Mouse (Mus musculus) MEL-GATA-1-ER (cell line): ENCODE results near the gene Ankrd55.
A peak's percentile ranks its signal among the peaks of the same experiment; 100 is the strongest.

ENCODE experiments used
- DNase-seq: peaks from one replicate; pipeline ENCODE4 v3.0.0-alpha.2; 2012; ENCODE audit warnings: low read depth; ENCODE audit errors: extremely low read depth

Ankrd55 gene

DNA sequence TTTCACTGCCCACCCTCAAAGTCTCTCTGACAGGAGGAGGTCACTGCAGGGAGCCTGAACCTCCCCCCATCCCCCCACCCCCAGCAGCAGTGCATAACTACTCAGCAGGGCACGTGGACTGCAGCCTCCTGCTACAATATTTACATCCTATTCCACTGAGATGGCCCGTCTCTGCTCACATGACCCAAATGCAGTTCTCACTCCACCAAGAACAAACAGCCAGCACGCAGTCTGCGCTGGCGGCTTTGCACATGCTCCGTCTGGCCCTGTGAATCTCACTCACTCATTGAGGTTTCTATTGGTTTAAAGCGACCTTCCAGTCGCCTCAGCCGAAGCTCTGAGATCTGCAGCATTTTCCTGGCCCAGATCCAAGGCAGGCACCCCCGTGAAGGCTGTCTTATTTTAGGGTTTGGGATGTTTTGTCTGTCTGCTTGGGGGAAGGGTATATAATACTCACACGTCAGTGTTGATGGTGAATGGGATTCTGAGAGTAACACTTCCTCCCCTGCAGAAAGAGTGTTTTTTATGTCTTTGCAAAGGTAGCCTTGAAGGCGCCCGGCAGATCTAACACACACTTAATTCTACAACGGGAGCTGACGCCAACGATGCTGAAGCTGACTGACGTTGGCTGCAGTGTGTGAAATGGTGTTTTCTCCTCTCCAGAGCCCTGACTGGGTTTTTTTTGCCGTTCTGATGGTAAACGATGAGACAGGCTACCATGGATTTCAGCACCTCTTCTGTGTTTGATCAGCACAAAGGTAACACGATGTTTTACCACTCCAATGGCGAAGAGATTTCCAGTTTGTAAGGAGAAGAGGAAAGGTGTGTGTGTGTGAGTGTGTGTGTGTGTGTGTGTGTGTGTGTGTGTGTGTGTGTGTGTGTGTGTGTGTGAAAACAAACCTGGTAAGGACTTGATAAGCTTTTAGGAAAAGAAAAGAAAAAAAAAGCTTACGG is at the start of gene Ankrd55:
Gene Ankrd55, plus strand, starts transcription at position 227 of the 954 bp plus-strand sequence.
- DNase-seq, result no peak

DNA sequence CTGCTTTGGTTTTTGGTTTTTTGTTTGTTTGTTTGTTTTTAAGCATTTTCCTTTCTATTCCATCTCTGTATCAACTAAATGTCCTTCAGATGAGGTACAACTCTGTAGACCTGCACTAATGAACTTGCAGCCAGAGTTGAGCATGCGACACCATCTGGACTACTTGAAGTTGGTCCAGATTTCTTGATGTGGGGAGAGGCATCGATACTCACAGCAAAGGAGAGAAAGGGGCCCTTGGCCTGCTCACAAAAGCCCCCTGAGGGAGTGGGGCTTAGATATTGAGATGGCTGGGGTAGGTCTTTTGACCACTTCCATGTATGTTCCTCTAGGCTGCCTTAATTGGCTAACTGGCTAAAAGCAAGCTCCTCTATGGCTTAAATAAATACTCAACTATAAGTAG is 49.0 kb upstream of the Ankrd55 start:
- DNase-seq, result no peak

DNA sequence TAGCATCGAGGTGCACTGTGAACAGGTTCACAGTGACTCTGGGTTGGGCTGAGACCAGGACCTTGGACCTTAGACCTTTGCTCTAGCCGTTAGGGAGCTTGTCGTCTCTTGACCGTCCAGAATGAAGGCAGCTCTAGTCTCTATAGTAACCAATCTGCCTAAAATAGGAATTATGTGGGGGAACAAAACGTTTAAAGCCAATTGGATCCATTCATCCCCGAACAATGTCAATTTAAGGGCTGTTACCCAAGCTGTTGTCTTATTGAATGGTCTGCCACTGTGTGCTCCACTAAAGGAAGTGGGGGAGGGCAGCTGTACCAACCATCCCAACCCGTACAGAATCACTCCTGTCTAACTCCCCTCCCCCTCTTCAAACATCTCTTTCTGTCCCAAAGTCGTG is 46.8 kb upstream of the Ankrd55 start:
- no peak for DNase-seq

DNA sequence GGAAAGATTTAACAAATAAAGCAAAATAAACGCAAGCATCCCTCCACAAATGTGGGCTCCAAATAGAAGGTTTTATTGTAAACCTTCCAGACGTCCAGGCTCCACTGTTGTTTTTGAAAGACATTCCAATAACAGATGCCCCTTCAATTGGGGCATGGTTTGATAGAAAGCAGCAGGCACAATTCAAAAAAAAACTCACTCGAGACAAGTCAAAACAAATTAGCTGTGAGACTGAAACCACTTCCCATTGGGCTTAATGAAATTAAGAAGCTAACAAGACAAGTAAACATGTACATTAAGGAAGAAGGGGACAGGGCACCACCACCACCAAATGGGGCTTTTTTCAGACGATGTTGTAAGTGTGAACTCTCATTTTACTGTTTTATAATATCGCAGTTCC is 43.1 kb upstream of the Ankrd55 start:
- no peak for DNase-seq

DNA sequence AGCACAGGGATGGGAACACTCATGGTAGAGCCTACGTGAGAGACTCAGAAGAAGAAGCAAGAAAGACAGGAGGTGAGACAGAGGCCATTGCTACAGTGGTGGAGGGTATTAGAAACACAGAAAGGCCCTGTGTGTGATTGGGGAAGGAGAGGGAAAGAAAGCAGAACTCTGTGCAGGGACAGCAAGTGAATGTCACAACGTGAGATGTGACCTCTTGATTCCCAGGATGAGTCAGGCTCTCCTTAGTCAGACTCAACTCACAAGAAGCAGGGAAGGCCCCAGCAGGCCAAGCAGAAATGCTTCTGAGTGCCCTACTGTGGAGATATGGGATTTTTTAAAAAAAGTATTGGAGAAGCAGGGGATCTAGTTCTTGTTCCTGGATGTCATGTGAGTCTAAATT is 36.8 kb upstream of the Ankrd55 start:
- DNase-seq, result no peak

DNA sequence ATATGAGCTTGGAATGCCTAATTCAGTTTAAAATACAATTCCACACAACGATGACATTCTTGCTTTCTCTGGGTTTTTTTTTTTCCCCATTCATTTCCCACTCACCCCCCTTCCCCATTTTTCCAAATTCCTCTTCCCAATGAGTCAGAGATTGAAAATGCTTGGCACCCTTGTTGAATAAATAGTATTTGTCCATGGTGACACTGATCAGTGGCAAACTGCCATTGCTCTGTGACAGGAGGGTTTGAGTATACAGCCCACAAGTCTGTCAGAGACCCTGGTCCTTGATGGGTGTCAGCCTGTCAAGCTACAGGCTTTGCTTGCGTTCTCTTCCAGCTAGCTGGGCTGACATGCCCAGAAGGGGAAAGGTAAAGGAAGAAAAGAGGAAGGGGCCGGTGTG is 36.2 kb upstream of the Ankrd55 start:
- no peak for DNase-seq

DNA sequence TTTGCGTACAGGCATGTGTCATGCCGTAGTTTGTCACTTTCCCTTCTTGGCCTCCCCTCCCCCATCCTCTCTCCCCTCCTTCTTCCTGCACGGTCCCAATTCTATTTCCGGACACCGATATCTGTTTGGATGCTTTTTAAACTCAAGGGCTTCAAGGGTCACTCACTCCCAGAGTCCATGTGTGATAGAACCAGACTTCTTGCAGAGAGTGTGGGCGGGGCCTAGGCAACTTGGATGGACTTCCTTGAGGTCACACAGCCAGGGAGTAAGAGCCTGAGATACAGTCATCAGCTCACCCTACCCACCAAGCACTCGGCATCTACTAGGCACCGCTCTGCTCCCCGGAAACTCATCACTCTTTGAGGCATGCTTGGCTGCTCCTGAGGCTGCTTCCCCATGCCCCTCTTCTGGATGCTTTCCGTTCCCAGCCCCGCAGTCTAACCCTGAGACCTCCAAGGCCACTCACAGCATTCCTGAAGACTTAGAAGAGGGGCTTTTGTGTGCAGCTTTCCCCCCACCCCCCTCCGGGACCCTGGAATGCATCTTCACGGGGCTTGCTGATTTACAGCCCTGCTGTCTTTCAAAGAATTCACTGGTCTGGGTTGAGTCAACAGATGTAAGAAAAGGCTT is 35.1 kb upstream of the Ankrd55 start:
- no peak for DNase-seq

DNA sequence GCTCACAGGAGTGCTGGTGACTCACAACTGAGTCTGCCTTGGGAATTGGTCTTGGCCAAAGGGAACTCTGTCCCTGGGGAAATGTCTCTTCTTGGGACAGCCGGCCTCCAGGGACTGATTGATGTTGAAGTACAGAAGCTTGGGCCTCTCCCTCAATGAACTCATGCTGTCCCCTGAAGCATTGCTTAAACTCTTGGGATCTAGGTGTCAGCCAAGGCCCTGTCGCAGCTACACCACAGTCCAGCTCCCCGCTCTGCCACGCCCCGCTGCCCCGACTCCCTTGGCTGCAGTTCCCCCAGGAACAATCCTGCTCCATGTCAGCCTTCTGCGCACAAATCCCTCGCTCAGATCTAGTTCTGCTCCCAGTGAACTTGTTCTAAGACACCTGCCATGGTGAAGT is 34.1 kb upstream of the Ankrd55 start:
- DNase-seq, result no peak

DNA sequence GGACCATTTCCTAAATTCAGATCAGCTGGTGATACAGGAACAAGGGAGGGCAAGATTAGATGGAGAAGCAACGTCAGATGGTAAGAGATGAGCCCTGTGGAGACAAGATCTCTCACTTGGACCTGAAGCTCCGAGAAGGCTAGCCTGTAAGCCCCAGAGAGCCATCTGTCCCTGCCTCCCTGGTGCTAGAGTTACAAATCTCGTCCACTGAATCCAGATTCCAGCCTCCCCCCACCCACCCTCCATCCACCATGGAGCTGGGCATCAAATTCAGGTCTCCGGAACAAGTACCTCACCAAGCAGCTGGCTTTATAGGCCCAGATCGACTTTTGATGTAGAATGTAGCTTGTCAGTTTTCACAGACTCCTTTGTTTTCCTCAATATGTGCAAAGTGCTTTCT is 32.4 kb upstream of the Ankrd55 start:
- DNase-seq, result no peak

DNA sequence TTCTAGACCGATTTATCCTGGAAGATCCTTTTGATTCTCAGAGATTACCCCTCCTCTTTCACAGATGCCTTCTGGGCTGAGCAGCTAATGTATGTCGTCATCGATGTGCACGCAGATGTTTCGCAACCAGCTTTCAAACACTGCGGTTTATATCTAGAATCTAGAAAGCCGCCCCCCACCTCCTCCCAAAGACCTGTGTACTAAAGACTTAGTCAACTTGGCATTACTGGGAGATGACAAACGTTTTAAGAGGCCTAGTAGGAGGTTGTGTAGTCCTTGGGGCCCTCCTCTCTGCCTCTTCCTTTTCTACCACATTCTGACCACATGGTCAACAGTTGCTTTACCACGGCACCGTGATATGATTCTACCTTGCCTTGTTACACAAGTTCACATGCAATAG is 29.8 kb upstream of the Ankrd55 start:
- DNase-seq, result no peak

DNA sequence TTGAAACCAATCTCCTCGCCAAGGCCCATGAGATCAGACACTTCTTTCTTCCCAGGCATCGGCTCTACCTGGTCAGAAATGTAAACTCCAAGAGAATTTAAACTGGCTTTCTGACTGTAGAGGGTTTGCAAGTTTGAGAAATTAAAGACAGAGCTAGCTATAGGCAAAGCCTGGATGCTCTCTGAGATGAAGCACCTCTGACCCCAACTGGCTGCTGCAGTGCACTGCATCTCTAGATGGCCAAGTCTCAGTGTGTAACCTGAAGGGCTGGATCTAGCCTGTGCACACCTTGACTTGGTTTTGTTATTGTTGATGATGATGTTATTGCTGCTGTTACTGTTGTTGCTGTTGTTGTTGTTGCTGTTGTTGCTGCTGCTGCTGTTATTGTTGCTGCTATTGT is 28.9 kb upstream of the Ankrd55 start:
- no peak for DNase-seq

DNA sequence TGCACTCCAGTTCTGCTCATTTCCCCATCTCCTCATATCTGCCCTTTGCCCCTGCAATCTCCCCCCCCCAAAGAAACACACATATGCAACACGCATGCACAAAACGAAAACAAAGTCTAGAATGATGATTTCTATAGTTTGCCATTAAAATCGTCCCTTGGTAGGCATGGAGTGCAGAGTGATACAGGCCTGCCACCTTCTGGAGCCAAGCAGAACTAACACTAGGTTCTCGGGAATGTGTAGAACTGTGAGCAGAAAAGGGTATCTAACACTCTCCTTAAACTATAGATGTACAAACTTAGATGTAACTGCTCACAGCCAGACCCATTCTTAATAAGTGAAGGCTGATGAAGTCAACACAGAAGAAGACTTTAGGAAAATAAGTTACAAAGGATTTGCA is 23.6 kb upstream of the Ankrd55 start:
- no peak for DNase-seq

DNA sequence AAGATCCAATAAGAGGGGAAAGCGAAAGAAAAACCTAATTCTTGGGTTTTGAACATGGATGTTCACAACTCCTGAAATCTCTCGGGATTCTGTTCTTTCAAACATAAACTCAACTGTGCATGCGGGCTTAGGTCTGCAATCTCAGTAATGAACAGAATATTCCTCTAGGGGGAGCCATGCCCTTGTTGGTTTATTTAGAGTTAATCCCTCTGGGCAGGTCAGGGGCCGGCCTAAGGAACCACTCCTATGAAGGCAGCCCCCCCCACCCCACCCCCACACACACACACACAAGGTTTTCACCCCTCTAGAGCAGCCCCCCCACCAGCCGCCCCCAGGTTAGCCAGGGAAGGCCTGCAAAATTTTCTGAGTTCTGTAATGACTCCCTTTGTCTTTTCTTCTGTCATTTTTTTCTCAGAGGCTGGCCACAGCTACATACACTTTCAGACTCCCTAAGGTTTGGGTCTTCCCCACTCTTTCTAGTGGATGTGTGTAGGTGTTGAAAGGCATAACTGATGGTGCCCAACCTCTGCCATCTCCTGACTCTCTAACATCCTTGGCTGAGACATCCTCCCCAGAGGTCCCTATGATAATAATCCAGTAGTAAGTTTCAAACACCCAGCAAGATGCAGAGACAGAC is 16.2 kb upstream of the Ankrd55 start:
- DNase-seq, result peak; percentile 51

DNA sequence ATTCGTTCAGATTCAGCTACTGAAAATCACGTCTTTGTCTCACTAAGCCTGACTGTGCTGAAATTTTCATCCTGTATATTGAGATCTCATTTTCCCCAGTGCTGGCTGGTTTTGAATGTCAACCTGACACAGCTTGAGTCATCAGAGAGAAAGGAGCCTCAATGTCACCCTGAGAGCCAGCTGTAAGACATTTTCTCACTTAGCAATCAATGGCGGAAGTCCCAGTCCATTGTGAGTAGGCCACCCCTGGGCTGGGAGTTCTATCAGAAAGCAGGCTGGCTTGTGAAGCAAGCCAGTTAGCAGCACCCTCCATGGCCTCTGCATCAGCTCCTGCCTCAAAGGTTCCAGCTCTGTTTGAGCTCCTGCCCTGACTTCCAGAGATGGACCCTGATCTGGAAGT is 13.6 kb upstream of the Ankrd55 start:
- DNase-seq, result no peak

DNA sequence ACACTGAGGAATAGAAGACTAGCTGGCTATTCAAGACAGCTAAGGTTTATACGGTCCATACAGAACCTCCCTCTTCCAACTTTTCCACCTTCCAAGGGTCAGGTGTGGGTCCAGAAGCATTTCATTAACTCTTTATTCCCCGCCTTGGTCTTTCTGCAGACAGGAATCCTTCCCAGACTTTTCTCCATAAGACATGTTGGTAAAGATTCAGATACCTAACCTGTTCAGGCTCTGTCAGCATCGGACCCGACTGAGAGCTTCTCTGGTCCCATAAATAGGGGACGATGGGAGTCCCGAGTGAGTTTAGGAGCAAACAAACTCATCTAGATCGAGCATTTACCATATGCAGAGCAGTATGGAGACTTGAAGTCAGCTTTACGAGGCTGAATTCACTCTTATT is 12.3 kb upstream of the Ankrd55 start:
- DNase-seq, result no peak

DNA sequence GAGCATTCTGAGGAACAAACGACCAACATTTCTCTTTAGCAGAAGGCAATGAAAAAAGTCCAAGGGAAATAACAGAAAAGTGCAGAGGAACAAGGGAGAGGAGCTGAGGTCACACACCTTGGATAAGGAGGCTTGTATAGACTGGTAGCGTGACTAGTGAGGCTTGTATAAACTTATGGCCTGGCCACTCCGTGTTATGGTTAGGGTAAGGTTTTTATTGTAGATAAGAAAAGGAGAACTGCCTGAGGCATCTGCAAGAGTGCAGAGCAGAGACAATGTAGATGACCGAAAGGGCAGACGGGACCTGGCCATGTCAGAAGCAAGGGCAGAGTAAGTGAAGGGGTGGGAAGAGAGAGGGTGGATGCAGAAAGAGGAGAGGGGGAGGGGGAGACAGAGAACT is 10.7 kb upstream of the Ankrd55 start:
- DNase-seq, result peak; percentile 66

DNA sequence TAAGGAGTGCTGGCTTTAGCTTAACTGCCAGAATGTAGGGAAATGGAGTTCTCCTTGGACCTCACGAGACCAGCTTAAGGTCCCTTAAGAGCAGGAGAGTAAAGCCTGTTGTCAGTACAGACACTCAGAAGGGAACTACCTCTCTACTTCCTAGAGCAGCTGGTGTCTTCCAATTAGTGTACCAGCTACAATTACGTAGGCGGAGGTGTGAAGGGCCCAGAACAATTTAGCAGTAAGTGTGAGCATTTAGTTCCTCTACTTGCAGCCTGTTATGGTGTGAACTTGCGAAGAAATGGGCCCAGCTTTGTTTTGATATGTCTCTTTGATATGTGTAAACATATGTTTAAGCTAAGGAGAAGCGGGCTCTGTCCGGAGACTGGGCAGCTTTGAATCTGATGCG is 10.0 kb upstream of the Ankrd55 start:
- DNase-seq, result no peak

DNA sequence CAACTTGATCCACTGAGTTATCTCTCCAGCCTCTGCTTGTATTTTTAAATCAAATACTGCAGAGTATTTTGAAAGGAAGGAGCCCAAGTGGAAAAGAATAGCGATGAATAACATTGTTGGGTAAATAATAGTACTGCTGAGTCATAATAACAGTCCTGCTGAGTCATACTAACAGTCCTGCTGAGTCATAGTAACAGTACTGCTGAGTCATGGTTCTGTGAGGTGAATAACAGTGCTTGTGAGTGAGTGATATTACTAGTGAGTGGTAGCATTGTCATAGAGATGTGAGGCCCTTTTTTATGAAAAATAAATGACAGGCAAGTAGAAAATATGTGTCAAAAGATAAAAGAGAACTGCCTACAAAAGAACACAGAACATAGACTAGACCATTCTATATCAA is 1.1 kb upstream of the Ankrd55 start:
- peak; percentile 59 for DNase-seq

DNA sequence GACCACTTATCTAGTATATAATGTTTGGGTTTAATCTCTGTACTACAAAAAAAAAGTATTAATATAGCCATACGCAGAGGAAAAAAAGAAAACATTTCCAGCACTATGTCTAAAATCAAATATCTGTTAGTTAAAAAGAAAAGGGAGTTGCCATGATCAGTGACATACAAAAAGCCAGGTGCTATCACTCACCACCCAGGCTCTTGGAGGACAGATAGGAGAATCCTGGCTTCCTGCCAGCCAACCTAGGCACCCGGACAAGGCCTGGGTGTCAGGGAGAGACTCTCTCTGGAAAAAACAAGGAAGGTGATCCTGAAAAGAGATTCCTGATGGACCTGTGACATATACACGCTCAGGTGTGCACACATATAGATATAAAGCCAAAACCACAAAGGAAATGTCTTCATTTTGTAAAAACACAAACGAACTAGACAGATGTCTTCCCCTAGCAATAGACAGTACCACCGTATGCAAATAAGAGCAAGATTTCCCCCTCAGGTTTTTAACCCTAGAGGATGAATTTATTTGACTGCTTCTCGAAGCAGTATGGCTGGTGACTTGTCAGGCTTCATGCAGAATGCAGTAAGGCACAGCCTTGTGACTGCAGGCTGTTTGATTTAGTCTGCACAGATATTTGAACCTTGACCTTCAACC is 553 bp upstream of the Ankrd55 start:
- peak; percentile 47 for DNase-seq

DNA sequence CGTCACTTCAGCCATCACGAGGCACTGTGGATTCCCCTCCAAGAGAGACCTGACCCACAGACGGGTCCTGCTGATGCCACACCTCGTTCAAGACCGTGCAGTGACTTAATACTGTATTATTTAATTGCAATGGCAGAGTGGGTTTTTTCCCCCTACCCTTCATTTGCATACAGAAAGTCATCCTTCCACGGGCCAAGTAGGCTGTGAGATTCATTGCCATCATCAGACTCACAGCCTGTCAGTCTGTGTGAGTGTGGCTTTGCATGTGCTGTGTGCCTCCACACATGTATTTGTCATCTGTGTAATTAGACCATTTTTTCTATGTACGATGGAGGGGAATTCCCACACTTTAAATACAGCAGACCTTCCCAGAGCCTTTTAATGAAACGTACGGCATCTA is 1.1 kb downstream of the Ankrd55 start:
- no peak for DNase-seq

DNA sequence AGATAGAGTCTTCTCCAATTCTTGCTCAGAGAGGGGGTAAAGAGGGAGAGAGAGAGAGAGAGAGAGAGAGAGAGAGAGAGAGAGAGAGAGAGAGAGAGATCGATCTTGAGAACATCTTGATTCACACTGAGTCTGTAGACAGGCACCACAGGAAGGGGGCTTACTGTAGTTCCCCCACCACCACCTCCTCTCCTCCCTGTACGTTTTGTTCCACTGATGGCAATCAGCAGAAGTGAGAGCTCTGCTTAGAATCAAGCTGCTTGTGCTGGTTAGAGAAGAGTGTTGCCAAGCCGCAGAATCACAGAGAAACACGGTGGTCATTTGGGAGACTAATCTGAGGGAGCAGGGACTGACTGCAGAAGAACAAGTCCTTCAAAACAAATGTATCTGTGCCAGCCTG is 1.7 kb downstream of the Ankrd55 start:
- no peak for DNase-seq

DNA sequence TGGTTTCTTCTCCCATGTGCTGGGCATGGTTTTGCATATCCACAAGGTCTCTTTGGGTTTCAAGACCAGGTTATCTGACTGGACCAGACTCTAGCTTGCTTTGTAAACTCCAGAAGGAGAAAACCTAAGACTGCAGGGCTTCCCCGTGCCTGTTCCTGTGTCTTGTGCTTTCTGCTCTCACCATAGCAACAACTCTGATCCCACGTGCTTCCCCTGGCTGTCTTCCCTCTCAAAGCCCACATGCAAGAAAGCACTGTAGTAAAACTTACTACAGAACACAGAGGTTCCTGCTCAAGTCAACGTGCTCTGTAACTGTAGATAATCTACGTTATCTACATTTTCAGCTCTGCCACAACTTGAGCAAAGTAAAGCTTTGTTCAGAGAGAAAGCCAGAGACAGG is 4.2 kb downstream of the Ankrd55 start:
- no peak for DNase-seq
